Mouse (Mus musculus): ENCODE measurements around the gene Aptx. TPM values are rescaled to one million over a fixed set of nuclear protein-coding genes. Genes with fewer than 3 reads are reported as not detected.

The Aptx gene
- 12.7 and 18.9 TPM in 2 replicates for total RNA-seq (2014; fragmentation: Nextera tagmentation)
- total RNA-seq (2017), result 12.2 and 19.9 TPM in 2 replicates

GRCm38 (mm10) chr4:40702797-40703709 lies at the start of gene Aptx:
Gene Aptx, minus strand, starts transcription at chr4:40703194.
- peak; percentile 89 for ATAC-seq (replicated peaks; ENCODE audit: poor library complexity, severe bottlenecking)

DNA sequence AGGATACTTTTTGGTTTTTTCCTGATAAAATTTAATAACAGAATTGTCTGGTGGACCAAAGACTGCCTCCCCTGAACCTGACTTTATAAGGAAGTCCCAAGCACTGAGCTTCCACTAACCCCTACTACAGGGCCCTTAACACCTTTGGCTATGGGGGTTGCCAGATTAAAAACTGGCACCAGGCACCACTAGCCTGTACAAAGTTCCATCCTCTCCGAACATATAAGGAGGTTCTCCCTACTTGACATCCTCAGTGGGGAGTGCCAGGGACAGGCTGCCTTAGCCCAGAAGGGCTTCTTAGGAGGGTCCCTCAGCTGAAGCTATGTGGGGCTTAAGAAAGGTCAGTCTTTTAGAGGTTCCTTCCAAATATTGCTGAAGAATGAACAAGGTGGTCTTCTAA lies 32.4 kb upstream of the Aptx start:
- 0 out of 2 replicates have a peak, but pooled peaks have one; percentile 22 for ATAC-seq (replicated peaks; ENCODE audit: poor library complexity, severe bottlenecking)

DNA sequence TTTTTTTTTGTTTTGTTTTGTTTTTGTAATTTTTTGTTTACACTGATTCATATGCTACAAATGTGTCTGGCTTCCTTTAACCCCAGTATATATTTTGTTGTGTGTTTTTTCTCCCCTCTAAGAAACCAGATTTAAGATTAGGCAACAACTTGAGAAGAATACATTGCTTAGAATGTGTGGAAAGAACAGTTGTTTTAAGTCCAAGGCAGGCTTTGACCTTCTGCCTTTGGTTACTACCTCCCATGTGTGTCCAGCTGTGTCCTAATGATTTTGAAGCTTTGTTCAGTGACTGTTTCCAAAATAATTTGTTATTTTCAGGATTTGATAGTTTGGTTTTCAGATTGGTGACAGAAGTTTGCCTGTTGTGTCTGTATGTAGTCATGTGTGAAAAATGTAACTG lies 28.3 kb upstream of the Aptx start:
- ATAC-seq (replicated peaks; ENCODE audit: poor library complexity, severe bottlenecking), result no peak

GRCm38 (mm10) chr4:40727247-40727646 lies 24.3 kb upstream of the Aptx start:
- ATAC-seq (replicated peaks; ENCODE audit: poor library complexity, severe bottlenecking), result no peak

DNA sequence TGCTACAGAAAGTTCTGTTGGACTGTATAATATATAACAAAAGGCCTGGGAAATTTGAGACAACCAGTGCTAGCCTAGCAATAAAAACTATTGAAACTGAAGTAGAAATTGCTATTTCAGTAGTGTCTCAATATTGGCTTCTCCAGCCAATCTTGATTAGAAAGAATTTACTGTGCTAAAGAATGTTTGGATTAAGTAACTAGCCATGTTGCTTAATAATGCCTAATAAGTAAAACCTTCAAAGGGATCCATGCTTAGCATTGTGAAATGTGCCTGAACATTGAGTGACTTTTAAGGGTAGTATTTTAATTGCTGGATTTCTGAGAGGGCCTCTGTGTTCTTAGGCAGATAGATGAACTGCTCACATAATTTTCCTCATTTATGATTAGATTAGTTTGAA lies 22.6 kb upstream of the Aptx start:
- ATAC-seq (replicated peaks; ENCODE audit: poor library complexity, severe bottlenecking), result no peak

DNA sequence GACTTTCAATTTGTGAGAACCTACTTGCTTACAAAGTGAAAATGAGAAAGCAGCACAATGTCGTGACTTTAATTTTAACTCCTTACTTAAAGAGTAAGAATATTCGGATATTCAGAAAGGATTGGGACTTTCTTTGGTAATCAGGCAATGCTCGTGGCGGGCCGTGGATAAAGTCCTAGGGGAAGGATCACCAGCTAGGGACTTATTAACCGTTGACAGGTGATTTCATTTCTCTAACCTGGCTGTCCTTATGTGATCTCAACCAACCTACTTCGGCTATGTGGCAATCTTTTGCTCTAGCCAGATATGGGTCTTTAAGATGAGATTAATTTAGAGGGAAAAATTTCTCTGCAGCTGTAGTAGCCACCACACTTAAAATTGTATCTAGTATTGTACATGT lies 22.1 kb upstream of the Aptx start:
- ATAC-seq (replicated peaks; ENCODE audit: poor library complexity, severe bottlenecking), result no peak

GRCm38 (mm10) chr4:40722687-40723460 lies 19.9 kb upstream of the Aptx start:
- peak; percentile 50 for ATAC-seq (replicated peaks; ENCODE audit: poor library complexity, severe bottlenecking)

DNA sequence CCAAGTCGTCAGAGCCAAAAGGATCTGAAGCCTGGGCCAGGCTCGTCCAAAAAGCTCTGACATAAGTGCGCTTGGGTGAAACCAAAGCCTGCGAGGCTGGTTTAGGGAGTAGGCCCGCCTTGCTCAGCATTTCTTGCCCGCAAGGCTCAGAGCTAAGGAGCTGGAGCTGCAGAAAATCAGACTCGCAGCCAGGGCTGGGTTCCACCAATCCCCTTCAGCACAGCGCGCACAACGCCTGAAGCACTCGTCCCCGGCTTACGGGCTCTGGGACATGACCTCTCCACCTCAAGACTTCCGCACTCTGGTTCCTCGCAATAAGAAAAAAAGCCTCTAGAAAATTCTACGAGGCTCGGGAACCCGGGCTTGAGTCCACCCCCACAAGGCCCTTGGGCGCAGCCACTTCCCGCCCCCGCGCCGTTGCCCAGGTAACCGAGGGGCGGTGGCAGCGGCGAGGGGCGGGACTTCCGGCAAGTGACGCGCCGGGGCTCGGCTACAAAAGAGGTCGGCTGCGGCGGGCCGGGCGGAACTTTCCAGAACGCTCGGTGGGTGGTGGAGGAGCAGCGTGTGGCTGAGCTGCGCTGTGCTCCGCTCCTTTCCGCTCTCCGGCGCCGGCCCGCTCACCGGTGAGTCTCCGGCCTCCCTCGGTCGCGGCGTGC lies 19.1 kb upstream of the Aptx start, which contains the start of gene Dnaja1:
Gene Dnaja1, plus strand, starts transcription at position 140 of the 656 bp plus-strand sequence.
- ATAC-seq (replicated peaks; ENCODE audit: poor library complexity, severe bottlenecking), result peak; percentile 70

DNA sequence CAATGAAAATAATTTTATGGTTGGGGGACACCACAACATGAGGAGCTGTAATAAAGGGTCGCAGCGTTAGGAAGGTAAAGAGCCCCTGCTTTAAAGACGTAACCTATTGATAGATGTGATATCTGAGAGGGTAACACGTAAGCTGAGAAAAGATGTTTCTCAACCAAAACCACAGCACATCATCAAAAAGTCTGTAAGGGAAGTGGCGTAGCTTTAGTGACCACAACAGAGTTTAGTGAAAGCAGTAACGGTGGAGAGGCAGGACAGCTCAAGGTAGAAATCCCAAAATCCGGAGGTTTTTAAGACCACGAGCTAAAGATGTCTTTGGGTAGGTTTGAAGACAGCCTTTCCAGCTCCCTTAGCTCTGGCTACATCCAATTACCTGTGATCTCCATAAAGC lies 17.9 kb upstream of the Aptx start:
- peak; percentile 40 for ATAC-seq (replicated peaks; ENCODE audit: poor library complexity, severe bottlenecking)

GRCm38 (mm10) chr4:40717141-40717540 lies 14.1 kb upstream of the Aptx start:
- ATAC-seq (replicated peaks; ENCODE audit: poor library complexity, severe bottlenecking), result no peak

- ATAC-seq (replicated peaks; ENCODE audit: poor library complexity, severe bottlenecking), result no peak
These were observed 799 bp upstream of the Aptx start for GRCm38 (mm10) chr4:40703710-40704275.

- ATAC-seq (replicated peaks; ENCODE audit: poor library complexity, severe bottlenecking), result no peak
These were observed 1.2 kb downstream of the Aptx start for GRCm38 (mm10) chr4:40701796-40702195.

GRCm38 (mm10) chr4:40700216-40700615 lies 2.8 kb downstream of the Aptx start:
- no peak for ATAC-seq (replicated peaks; ENCODE audit: poor library complexity, severe bottlenecking)

DNA sequence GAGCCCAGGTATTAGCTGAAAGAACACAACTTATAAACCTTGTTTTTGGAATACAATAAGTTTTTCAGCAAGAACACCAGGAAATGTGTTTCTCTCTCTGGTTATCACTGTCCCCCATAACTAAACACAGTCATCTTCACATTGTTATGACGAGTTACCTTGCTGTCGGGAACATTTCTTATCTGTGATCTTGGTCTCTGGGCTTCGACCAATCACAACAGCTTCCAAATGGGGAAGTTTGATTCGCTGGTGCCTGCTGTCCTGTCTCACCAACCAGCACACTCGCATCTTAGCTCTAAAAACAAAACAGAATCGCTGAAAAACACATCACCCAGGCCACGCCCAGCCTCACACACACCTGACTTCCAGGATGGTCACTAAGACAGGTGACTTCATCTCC lies 5.9 kb downstream of the Aptx start:
- ATAC-seq (replicated peaks; ENCODE audit: poor library complexity, severe bottlenecking), result no peak

DNA sequence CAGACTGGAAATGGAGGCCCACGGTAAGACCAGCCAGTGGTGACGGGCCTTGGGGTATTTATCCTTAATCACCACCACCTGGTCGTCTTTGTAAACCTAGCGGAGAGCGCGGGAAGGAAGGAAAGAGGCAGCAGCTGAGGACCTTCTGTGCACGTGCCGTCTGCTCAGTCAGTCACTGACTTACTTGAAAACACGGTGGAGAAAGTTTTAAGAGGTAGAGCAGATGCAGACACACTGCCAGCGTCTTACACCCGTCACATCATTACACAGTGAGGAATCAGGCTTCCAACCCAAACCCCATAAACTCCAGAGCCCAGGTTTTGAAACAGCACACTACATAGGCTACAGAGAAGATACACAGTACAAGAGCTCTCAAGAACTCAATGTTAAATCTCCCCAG lies 11.9 kb downstream of the Aptx start:
- ATAC-seq (replicated peaks; ENCODE audit: poor library complexity, severe bottlenecking), result no peak

GRCm38 (mm10) chr4:40683306-40683705 lies 19.7 kb downstream of the Aptx start:
- peak; percentile 75 for ATAC-seq (replicated peaks; ENCODE audit: poor library complexity, severe bottlenecking)

GRCm38 (mm10) chr4:40682359-40682758 lies 20.6 kb downstream of the Aptx start:
- no peak for ATAC-seq (replicated peaks; ENCODE audit: poor library complexity, severe bottlenecking)

GRCm38 (mm10) chr4:40681908-40682307 lies 21.1 kb downstream of the Aptx start:
- no peak; the same call in 1 of the 2 replicates for ATAC-seq (replicated peaks; ENCODE audit: poor library complexity, severe bottlenecking)

DNA sequence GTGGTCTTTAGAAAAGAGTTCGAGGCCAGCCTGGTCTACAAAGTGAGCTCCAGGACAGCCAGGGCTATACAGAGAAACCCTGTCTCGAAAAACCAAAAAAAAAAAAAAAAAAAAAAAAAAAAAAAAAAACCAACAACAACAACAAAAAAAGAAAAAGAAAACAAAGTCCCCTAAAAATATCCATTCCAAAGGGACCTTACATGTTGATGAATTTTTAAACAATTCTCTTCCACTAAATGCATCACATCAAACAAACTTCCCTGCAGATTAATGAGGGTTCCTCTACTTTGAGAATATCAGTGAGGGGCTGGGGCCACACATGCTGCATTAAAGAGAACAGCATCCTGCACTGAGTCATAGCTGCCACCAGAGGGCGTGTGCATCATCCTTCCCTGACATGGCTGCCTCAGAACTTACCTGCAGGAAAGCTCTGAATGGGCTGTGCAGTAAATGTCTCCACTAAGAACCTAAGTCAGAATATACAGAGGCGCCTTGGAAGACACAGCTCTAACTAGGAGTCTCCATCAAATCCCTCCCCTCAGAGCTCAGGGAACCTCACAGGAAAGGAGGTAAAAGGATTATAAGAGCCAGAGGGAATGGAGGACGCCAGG lies 22.6 kb downstream of the Aptx start:
- ATAC-seq (replicated peaks; ENCODE audit: poor library complexity, severe bottlenecking), result peak; percentile 77

- no peak for ATAC-seq (replicated peaks; ENCODE audit: poor library complexity, severe bottlenecking)
These were observed 25.9 kb downstream of the Aptx start for GRCm38 (mm10) chr4:40677132-40677531.

All from granulocyte monocyte progenitor cell, adult 5-6 weeks (primary cell).